Mouse (Mus musculus) liver, embryonic 11.5 days (tissue): ENCODE measurements around the gene Fry. TPM values are rescaled to one million over a fixed set of nuclear protein-coding genes. Genes with fewer than 3 reads are reported as not detected.

Experiments
- ATAC-seq: fragments of 200-750 bp; cut with Nextera tagmentation; replicated peaks from 2 replicates; pipeline ENCODE4 v1.8.0; 2017; ENCODE audit warnings: moderate number of reproducible peaks, mild to moderate bottlenecking, moderate TSS enrichment, moderate library complexity; ENCODE audit not compliant: low FRiP score
- DNase-seq: peaks from one replicate; pipeline ENCODE4 v3.0.0-alpha.2; 2017; ENCODE audit warnings: low spot score
- H3K27ac ChIP-seq: fragments of 300-500 bp; sonication (generic); 2 replicates; pipeline ENCODE4 v1.5.1; 2014; ENCODE audit warnings: mild to moderate bottlenecking, low read depth, low read length, control low read depth
- H3K27me3 ChIP-seq: fragments of 300-500 bp; sonication (generic); replicated peaks from 2 replicates; pipeline ENCODE4 v1.6.1; 2014; ENCODE audit warnings: low read length, mixed read lengths; ENCODE audit not compliant: control insufficient read depth, insufficient read depth
- H3K36me3 ChIP-seq: fragments of 300-500 bp; sonication (generic); 2 replicates; pipeline ENCODE4 v1.6.1; 2014; ENCODE audit warnings: mild to moderate bottlenecking, low read length, moderate library complexity, mixed read lengths; ENCODE audit not compliant: control insufficient read depth, insufficient read depth
- H3K4me1 ChIP-seq: fragments of 300-500 bp; sonication (generic); replicated peaks from 2 replicates; pipeline ENCODE4 v1.6.1; 2014; ENCODE audit warnings: low read length, mixed read lengths; ENCODE audit not compliant: control insufficient read depth, insufficient read depth
- H3K4me2 ChIP-seq: fragments of 300-500 bp; sonication (generic); 2 replicates; pipeline ENCODE4 v1.6.1; 2014; ENCODE audit warnings: mild to moderate bottlenecking, control low read depth, moderate library complexity
- H3K4me3 ChIP-seq: fragments of 300-500 bp; sonication (generic); 2 replicates; pipeline ENCODE4 v1.5.1; 2014; ENCODE audit warnings: low read depth, low read length, control low read depth
- H3K9ac ChIP-seq: fragments of 300-500 bp; sonication (generic); 2 replicates; pipeline ENCODE4 v1.6.1; 2014; ENCODE audit warnings: low read depth, low read length, control low read depth
- H3K9me3 ChIP-seq: fragments of 300-500 bp; sonication (generic); 2 replicates; pipeline ENCODE4 v1.6.1; 2016; ENCODE audit warnings: low read length, inconsistent platforms, mixed read lengths; ENCODE audit not compliant: control insufficient read depth
- WGBS: fragments of 180-500 bp; shearing (Covaris S2); extraction: QIAGEN DNeasy Blood & Tissue Kit; methylation state at CpG from one replicate; pipeline ENCODE4 v1.1.7; 2014; 5-methylcytosine and 5-hydroxymethylcytosine counted together
- polyA plus RNA-seq: library from polyadenylated mRNA; unstranded; fragments of >200 nt; fragmentation: Nextera tagmentation; extraction: Ambion mirVana; gene quantifications from 2 replicates; pipeline ENCODE4 v1.2.1, GENCODE M21; 2014

Fry gene
- polyA plus RNA-seq, 1 experiment from 2014 or later: 5.5 TPM

GRCm38 (mm10) chr5:150167287-150167686 is 48.8 kb downstream of the Fry start:
- no peak overlapping the region for H3K4me2 ChIP-seq
- H3K9ac ChIP-seq: no peak overlapping the region
- no peak overlapping the region for H3K27ac ChIP-seq
- H3K4me1 ChIP-seq: no peaks in the 10 kb centered on the region; the same call in 1 of the 2 replicates
- no peaks in the 10 kb centered on the region for H3K9me3 ChIP-seq
- 72% methylated on average over 2 of the region's 2 CpGs for WGBS
- DNase-seq: no peak
- H3K27me3 ChIP-seq: no peaks in the 10 kb centered on the region
- no peaks in the 10 kb centered on the region for H3K36me3 ChIP-seq
- no peak for ATAC-seq
- no peak overlapping the region for H3K4me3 ChIP-seq

- Histone ChIP-seq H3K9me3 (no peaks in the 10 kb centered on the region), H3K4me2 (no peak overlapping the region), H3K27ac (no peak overlapping the region), H3K9ac (no peak overlapping the region), H3K27me3 (no peaks in the 10 kb centered on the region), H3K4me1 (no peaks in the 10 kb centered on the region; the same call in 1 of the 2 replicates), H3K36me3 (no peaks in the 10 kb centered on the region), H3K4me3 (no peak overlapping the region)
- ATAC-seq (peak; percentile 62; the same call in 1 of the 2 replicates), DNase-seq (peak; percentile 49)
- 3% methylated on average over 9 of the region's 9 CpGs for WGBS
Measured at GRCm38 (mm10) chr5:150168712-150169111, 50.3 kb downstream of the Fry start.

- Histone ChIP-seq H3K27ac (no peak overlapping the region), H3K9ac (no peak overlapping the region), H3K36me3 (no peaks in the 10 kb centered on the region), H3K4me1 (peaks cover 1% of the 10 kb centered on the region; the same call in 1 of the 2 replicates), H3K9me3 (no peaks in the 10 kb centered on the region), H3K27me3 (no peaks in the 10 kb centered on the region), H3K4me3 (no peak overlapping the region), H3K4me2 (no peak overlapping the region)
- WGBS: 53% methylated on average over 10 of the region's 10 CpGs
- no peak for DNase-seq
- ATAC-seq: 0 out of 2 replicates have a peak, but pooled peaks have one; percentile 37
Measured at GRCm38 (mm10) chr5:150171562-150171961, 53.1 kb downstream of the Fry start.

GRCm38 (mm10) chr5:150173869-150174268 is 55.4 kb downstream of the Fry start:
- no peak overlapping the region for H3K9ac ChIP-seq
- no peak overlapping the region for H3K4me2 ChIP-seq
- H3K4me3 ChIP-seq: no peak overlapping the region
- ATAC-seq: no peak
- no peaks in the 10 kb centered on the region for H3K9me3 ChIP-seq
- H3K27ac ChIP-seq: no peak overlapping the region
- no peaks in the 10 kb centered on the region for H3K27me3 ChIP-seq
- H3K36me3 ChIP-seq: no peaks in the 10 kb centered on the region
- H3K4me1 ChIP-seq: peaks cover 8% of the 10 kb centered on the region; the same call in 1 of the 2 replicates
- 77% methylated on average over 6 of the region's 6 CpGs for WGBS
- DNase-seq: no peak

- no peak overlapping the region for H3K27ac ChIP-seq
Measured at GRCm38 (mm10) chr5:150174950-150175349, 56.5 kb downstream of the Fry start.

GRCm38 (mm10) chr5:150176251-150177015 is 58.0 kb downstream of the Fry start:
- ATAC-seq (no peak; the same call in 1 of the 2 replicates), DNase-seq (no peak)
- H3K4me3 ChIP-seq: no peak overlapping the region
- 49% methylated on average over 13 of the region's 13 CpGs for WGBS
- H3K4me1 ChIP-seq: peaks cover 8% of the 10 kb centered on the region; the same call in 1 of the 2 replicates
- no peaks in the 10 kb centered on the region for H3K27me3 ChIP-seq
- H3K27ac ChIP-seq: 0 out of 2 replicates have a peak overlapping the region, but pooled peaks have one; percentile 13
- no peaks in the 10 kb centered on the region for H3K36me3 ChIP-seq
- H3K4me2 ChIP-seq: no peak overlapping the region
- H3K9me3 ChIP-seq: no peaks in the 10 kb centered on the region
- H3K9ac ChIP-seq: no peak overlapping the region

More at GRCm38 (mm10) chr5:150174950-150175349, 56.5 kb downstream of the Fry start:
- Histone ChIP-seq H3K4me1 (peaks cover 8% of the 10 kb centered on the region; the same call in 1 of the 2 replicates), H3K4me2 (no peak overlapping the region), H3K9me3 (no peaks in the 10 kb centered on the region), H3K4me3 (no peak overlapping the region), H3K9ac (no peak overlapping the region), H3K27me3 (no peaks in the 10 kb centered on the region), H3K36me3 (no peaks in the 10 kb centered on the region)
- ATAC-seq (no peak), DNase-seq (no peak)

GRCm38 (mm10) chr5:150177757-150178156 is 59.3 kb downstream of the Fry start:
- no peaks in the 10 kb centered on the region for H3K9me3 ChIP-seq
- no peak overlapping the region for H3K4me2 ChIP-seq
- H3K4me1 ChIP-seq: 0 out of 2 replicates have a peak, but pooled peaks cover 8% of the 10 kb centered on the region
- no peak overlapping the region for H3K27ac ChIP-seq
- H3K36me3 ChIP-seq: no peaks in the 10 kb centered on the region
- 95% methylated on average over 1 of the region's 1 CpGs for WGBS
- no peak overlapping the region for H3K4me3 ChIP-seq
- no peak overlapping the region for H3K9ac ChIP-seq
- DNase-seq: no peak
- no peaks in the 10 kb centered on the region for H3K27me3 ChIP-seq
- no peak for ATAC-seq

GRCm38 (mm10) chr5:150178194-150178801 is 59.9 kb downstream of the Fry start:
- Histone ChIP-seq H3K4me3 (no peak overlapping the region), H3K4me1 (0 out of 2 replicates have a peak, but pooled peaks cover 8% of the 10 kb centered on the region), H3K4me2 (no peak overlapping the region), H3K9ac (no peak overlapping the region), H3K9me3 (no peaks in the 10 kb centered on the region), H3K36me3 (no peaks in the 10 kb centered on the region), H3K27ac (no peak overlapping the region), H3K27me3 (no peaks in the 10 kb centered on the region)
- DNase-seq (no peak), ATAC-seq (no peak)
- WGBS: 55% methylated on average over 1 of the region's 2 CpGs
